ENCODE assay signal across 8 mouse cellular contexts in the genomic region with DNA sequence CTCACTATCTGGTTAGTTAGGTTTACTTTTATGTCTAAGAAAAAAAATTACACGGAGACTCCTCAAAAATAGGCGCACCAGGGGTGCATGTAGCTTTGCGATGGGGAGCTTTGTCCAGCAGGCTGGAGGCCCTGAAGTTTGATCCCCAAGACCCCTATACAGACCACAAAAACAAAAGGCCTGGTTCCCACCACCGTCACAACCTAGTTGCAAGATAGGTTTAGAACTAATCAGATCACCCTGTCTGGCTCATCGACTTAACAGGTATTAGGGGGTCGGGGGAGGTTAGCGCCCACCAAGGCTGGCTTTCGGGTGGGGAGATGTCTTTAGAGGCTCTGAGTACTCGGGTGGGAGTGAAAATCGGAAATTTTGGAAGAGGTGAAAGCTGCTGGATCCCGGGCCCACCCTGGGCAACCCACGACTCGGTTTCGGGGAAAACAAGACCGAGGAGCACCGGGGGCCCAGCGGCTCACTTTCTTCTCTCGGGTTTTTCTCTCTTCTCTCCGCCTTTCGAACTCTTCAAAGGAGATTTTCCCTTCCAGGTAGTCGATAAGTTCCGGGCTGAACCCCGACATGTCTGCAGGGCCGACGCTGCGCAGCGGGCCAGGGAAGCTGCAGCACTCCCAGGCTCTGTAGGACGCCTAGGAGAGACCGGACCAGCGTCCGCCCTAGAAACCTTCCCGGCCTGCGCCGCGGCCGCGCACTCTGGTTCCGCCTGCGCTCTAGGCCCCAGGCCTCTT. TPM values are rescaled to one million over a fixed set of nuclear protein-coding genes. Genes with fewer than 3 reads are reported as not detected.
A peak's percentile ranks its signal among the peaks of the same experiment; 100 is the strongest.
DNase-seq lines count a peak whose midpoint lies in the region; ATAC-seq and TF ChIP-seq lines count a peak whose summit lies in the region.

Gene Gtf3c3, minus strand, starts transcription at position 632 of the 740 bp plus-strand sequence.

- H3K4me2 ChIP-seq in embryonic facial prominence, embryonic 15.5 days (replicated peaks): peak within 1 kb of the TSS; percentile 62
- H3K4me2 ChIP-seq in kidney, embryonic 15.5 days: peak within 1 kb of the TSS; percentile 70

- WGBS in bone marrow, adult 2 months: 4% methylated on average over 39 of the region's 39 CpGs
- WGBS in embryonic facial prominence, embryonic 15.5 days: 3% methylated on average over 39 of the region's 39 CpGs
- WGBS in heart, embryonic 10.5 days: 3% methylated on average over 39 of the region's 39 CpGs
- WGBS in kidney, embryonic 15.5 days: 3% methylated on average over 39 of the region's 39 CpGs

- DNase-seq in 416B (ENCODE audit: low read depth) (peak; percentile 82), liver (peak; percentile 80)
- DNase-seq in heart, embryonic 10.5 days (ENCODE audit: low spot score): peak; percentile 87
- peak; percentile 75 to 90 for DNase-seq in spleen, postnatal 4 days (ENCODE audit: low spot score in 2 of 2)

- peaks cover 2% of the 10 kb centered on the region; the same call in 1 of the 2 replicates for H3K36me3 ChIP-seq in embryonic facial prominence, embryonic 15.5 days
- H3K36me3 ChIP-seq in heart, embryonic 10.5 days: peaks cover 16% of the 10 kb centered on the region
- H3K36me3 ChIP-seq in kidney, embryonic 15.5 days: peaks cover 10% of the 10 kb centered on the region

- ATAC-seq in embryonic facial prominence, embryonic 15.5 days (ENCODE audit: insufficient number of reproducible peaks, low FRiP score, low TSS enrichment, low read depth): peak; percentile 90
- ATAC-seq in kidney, embryonic 15.5 days (replicated peaks; ENCODE audit: low FRiP score): peak; percentile 99
- peak; percentile 86 for ATAC-seq in monocyte, adult 5-6 weeks (replicated peaks; ENCODE audit: insufficient number of reproducible peaks, low FRiP score, low TSS enrichment, poor library complexity, severe bottlenecking)

- TF ChIP-seq CTCF in bone marrow, adult 2 months (IDR thresholded peaks at IDR 0.05; ENCODE audit: control insufficient read depth, insufficient read depth, low read length): no peak

- no peaks in the 10 kb centered on the region for H3K27me3 ChIP-seq in embryonic facial prominence, embryonic 15.5 days
- H3K27me3 ChIP-seq in heart, embryonic 10.5 days (ENCODE audit: insufficient read depth, poor library complexity, severe bottlenecking): no peaks in the 10 kb centered on the region
- peaks cover 4% of the 10 kb centered on the region; the same call in 1 of the 2 replicates for H3K27me3 ChIP-seq in kidney, embryonic 15.5 days

- no peaks in the 10 kb centered on the region for H3K9me3 ChIP-seq in embryonic facial prominence, embryonic 15.5 days (replicated peaks)
- H3K9me3 ChIP-seq in heart, embryonic 10.5 days: no peaks in the 10 kb centered on the region
- H3K9me3 ChIP-seq in kidney, embryonic 15.5 days (replicated peaks): no peaks in the 10 kb centered on the region

- no peak within 1 kb of the TSS for H3K27ac ChIP-seq in bone marrow, adult 2 months (ENCODE audit: control insufficient read depth, insufficient read depth, low read depth, low read length, poor library complexity)
- peak within 1 kb of the TSS; percentile 34; the same call in 1 of the 2 replicates for H3K27ac ChIP-seq in embryonic facial prominence, embryonic 15.5 days (replicated peaks)
- peak within 1 kb of the TSS; percentile 90 for H3K27ac ChIP-seq in heart, embryonic 10.5 days
- peak within 1 kb of the TSS; percentile 28; the same call in 1 of the 2 replicates for H3K27ac ChIP-seq in kidney, embryonic 15.5 days

- peak within 1 kb of the TSS; percentile 77 for H3K9ac ChIP-seq in embryonic facial prominence, embryonic 15.5 days
- peak within 1 kb of the TSS; percentile 80 for H3K9ac ChIP-seq in kidney, embryonic 15.5 days

- H3K4me3 ChIP-seq in bone marrow, adult 2 months (replicated peaks; ENCODE audit: control insufficient read depth, low read depth, low read length): peak within 1 kb of the TSS; percentile 78
- peak within 1 kb of the TSS; percentile 74 for H3K4me3 ChIP-seq in embryonic facial prominence, embryonic 15.5 days (replicated peaks)
- peak within 1 kb of the TSS; percentile 91 for H3K4me3 ChIP-seq in heart, embryonic 10.5 days
- H3K4me3 ChIP-seq in kidney, embryonic 15.5 days (replicated peaks): peak within 1 kb of the TSS; percentile 69

- no peaks in the 10 kb centered on the region; the same call in 1 of the 2 replicates for H3K4me1 ChIP-seq in bone marrow, adult 2 months (ENCODE audit: control insufficient read depth, insufficient read depth, low read length)
- peaks cover 9% of the 10 kb centered on the region for H3K4me1 ChIP-seq in embryonic facial prominence, embryonic 15.5 days
- H3K4me1 ChIP-seq in heart, embryonic 10.5 days: peaks cover 5% of the 10 kb centered on the region; the same call in 1 of the 2 replicates
- peaks cover 15% of the 10 kb centered on the region; the same call in 1 of the 2 replicates for H3K4me1 ChIP-seq in kidney, embryonic 15.5 days

- TF ChIP-seq POLR2A in bone marrow, adult 2 months (IDR thresholded peaks at IDR 0.05; ENCODE audit: borderline replicate concordance, control insufficient read depth, low read depth, low read length): peak; percentile 82; the same call in 1 of the 2 replicates

RNA-seq across cellular contexts. Expression of gene Gtf3c3, which starts in this region (rescaled TPM):
- 4.1 and 5.5 TPM in 2 replicates for polyA plus RNA-seq in bone marrow, adult 2 months (2011; ENCODE audit: insufficient read depth, insufficient read length, low replicate concordance, missing spikeins)
- 19.6 and 21.3 TPM in 2 replicates for polyA plus RNA-seq in embryonic facial prominence, embryonic 15.5 days (2015; fragmentation: Nextera tagmentation; extraction: Ambion mirVana)
- polyA plus RNA-seq in heart, embryonic 10.5 days (2016; fragmentation: Nextera tagmentation; extraction: Ambion mirVana): 20.5 and 23.5 TPM in 2 replicates
- polyA plus RNA-seq in kidney, embryonic 15.5 days (2015; fragmentation: Nextera tagmentation; extraction: Ambion mirVana): 23.7 and 25.0 TPM in 2 replicates
- 24.5 to 50.8 TPM (median 33.2 TPM) in 3 replicates for total RNA-seq in monocyte, adult 5-6 weeks (2017)
